Mouse (Mus musculus) forebrain, postnatal 0 days (tissue): ENCODE data around the gene Zdhhc8. TPM values are rescaled to one million over a fixed set of nuclear protein-coding genes. Genes with fewer than 3 reads are reported as not detected.
A peak's percentile ranks its signal among the peaks of the same experiment; 100 is the strongest.

ENCODE experiments used
- ATAC-seq: fragments of 200-750 bp; cut with Nextera tagmentation; 2 replicates; pipeline ENCODE4 v1.8.0; 2017; ENCODE audit warnings: mild to moderate bottlenecking, moderate library complexity
- DNase-seq: peaks from one replicate; pipeline ENCODE4 v3.0.0-alpha.2; 2015
- H3K27ac ChIP-seq: fragments of 300-500 bp; sonication (generic); 2 replicates; pipeline ENCODE4 v1.5.1; 2014; ENCODE audit warnings: low read depth, mild to moderate bottlenecking, antibody characterized with exemption, low read length, moderate library complexity, mixed read lengths
- H3K27me3 ChIP-seq: fragments of 300-500 bp; sonication (generic); 2 replicates; pipeline ENCODE4 v1.6.1; 2014; ENCODE audit warnings: mild to moderate bottlenecking, low read length, mixed read lengths; ENCODE audit not compliant: insufficient read depth
- H3K36me3 ChIP-seq: fragments of 300-500 bp; sonication (generic); 2 replicates; pipeline ENCODE4 v1.6.1; 2014; ENCODE audit warnings: mild to moderate bottlenecking, moderate library complexity; ENCODE audit not compliant: insufficient read depth
- H3K4me1 ChIP-seq: fragments of 300-500 bp; sonication (generic); 2 replicates; pipeline ENCODE4 v1.6.1; 2014; ENCODE audit warnings: antibody characterized with exemption; ENCODE audit not compliant: insufficient read depth
- H3K4me2 ChIP-seq: fragments of 300-500 bp; sonication (generic); 2 replicates; pipeline ENCODE4 v1.6.1; 2014; ENCODE audit warnings: low read depth, mild to moderate bottlenecking, moderate library complexity
- H3K4me3 ChIP-seq: fragments of 300-500 bp; sonication (generic); 2 replicates; pipeline ENCODE4 v1.5.1; 2014; ENCODE audit warnings: low read depth, low read length, mixed read lengths
- H3K9ac ChIP-seq: fragments of 300-500 bp; sonication (generic); 2 replicates; pipeline ENCODE4 v1.6.1; 2014; ENCODE audit warnings: mild to moderate bottlenecking
- H3K9me3 ChIP-seq: fragments of 300-500 bp; sonication (generic); 2 replicates; pipeline ENCODE4 v1.6.1; 2016; ENCODE audit warnings: low read length
- CTCF ChIP-seq: sonication (generic); IDR thresholded peaks from 2 replicates; pipeline ENCODE4 v1.5.1; 2016; ENCODE audit warnings: antibody characterized with exemption, control low read depth, low read depth
- WGBS: fragments of 180-500 bp; shearing (Covaris S2); extraction: QIAGEN DNeasy Blood & Tissue Kit; methylation state at CpG from one replicate; pipeline ENCODE4 v1.1.7; 2014; 5-methylcytosine and 5-hydroxymethylcytosine counted together
- polyA plus RNA-seq: library from polyadenylated mRNA; unstranded; fragments of >200 nt; fragmentation: Nextera tagmentation; extraction: Ambion mirVana; gene quantifications from 2 replicates; pipeline ENCODE4 v1.2.1, GENCODE M21; 2015
- total RNA-seq: library from RNA; depleted of rRNA; stranded (reverse); fragments of >200 nt; gene quantifications from 2 replicates; pipeline ENCODE4 v1.2.3, GENCODE M21; 2014

The Zdhhc8 gene
- total and polyA plus RNA-seq, 2 experiments from 2014 or later, result 17.9 to 35.5 TPM

- Histone ChIP-seq H3K9ac (peak overlapping the region; percentile 14; the same call in 1 of the 2 replicates), H3K4me2 (no peak overlapping the region), H3K9me3 (no peaks in the 10 kb centered on the region), H3K4me1 (peaks cover 19% of the 10 kb centered on the region), H3K27me3 (no peaks in the 10 kb centered on the region), H3K36me3 (no peaks in the 10 kb centered on the region), H3K4me3 (no peak overlapping the region), H3K27ac (no peak overlapping the region)
- DNase-seq (peak; percentile 96), ATAC-seq (peak; percentile 2; the same call in 1 of the 2 replicates)
- peak; percentile 99 for TF ChIP-seq CTCF
- WGBS, result 47% methylated on average over 10 of the region's 10 CpGs
These were observed 23.3 kb downstream of the Zdhhc8 start for GRCm38 (mm10) chr16:18211417-18212171.

- Histone ChIP-seq H3K27me3 (no peaks in the 10 kb centered on the region), H3K4me2 (no peak overlapping the region), H3K9ac (no peak overlapping the region), H3K4me3 (no peak overlapping the region), H3K9me3 (no peaks in the 10 kb centered on the region), H3K36me3 (no peaks in the 10 kb centered on the region), H3K27ac (no peak overlapping the region), H3K4me1 (peaks cover 19% of the 10 kb centered on the region)
- DNase-seq, result peak; percentile 72
- WGBS, result 29% methylated on average over 8 of the region's 8 CpGs
- ATAC-seq, result no peak
- peak; percentile 91 for TF ChIP-seq CTCF
These were observed 24.1 kb downstream of the Zdhhc8 start for GRCm38 (mm10) chr16:18210701-18211416.

GRCm38 (mm10) chr16:18203430-18204091 is 31.4 kb downstream of the Zdhhc8 start:
- Histone ChIP-seq H3K4me1 (no peaks in the 10 kb centered on the region), H3K4me3 (no peak overlapping the region), H3K9me3 (no peaks in the 10 kb centered on the region), H3K36me3 (no peaks in the 10 kb centered on the region), H3K9ac (no peak overlapping the region), H3K27ac (no peak overlapping the region), H3K4me2 (no peak overlapping the region), H3K27me3 (no peaks in the 10 kb centered on the region)
- DNase-seq (no peak), ATAC-seq (no peak)
- WGBS, result 56% methylated on average over 7 of the region's 7 CpGs
- no peak for TF ChIP-seq CTCF

- H3K4me1 ChIP-seq, result no peaks in the 10 kb centered on the region
- no peak overlapping the region for H3K27ac ChIP-seq
- H3K4me2 ChIP-seq, result no peak overlapping the region
- ATAC-seq, result no peak
- H3K4me3 ChIP-seq, result no peak overlapping the region
- WGBS, result 89% methylated on average over 1 of the region's 1 CpGs
- H3K9ac ChIP-seq, result no peak overlapping the region
- DNase-seq, result no peak
- TF ChIP-seq CTCF, result no peak
- no peaks in the 10 kb centered on the region for H3K9me3 ChIP-seq
- H3K36me3 ChIP-seq, result no peaks in the 10 kb centered on the region
- H3K27me3 ChIP-seq, result no peaks in the 10 kb centered on the region
These were observed 32.9 kb downstream of the Zdhhc8 start for GRCm38 (mm10) chr16:18202061-18202460.

- 53% methylated on average over 1 of the region's 1 CpGs for WGBS
- no peaks in the 10 kb centered on the region for H3K27me3 ChIP-seq
- no peak for TF ChIP-seq CTCF
- H3K9me3 ChIP-seq, result no peaks in the 10 kb centered on the region
- ATAC-seq (no peak), DNase-seq (no peak)
- no peak overlapping the region for H3K9ac ChIP-seq
- H3K36me3 ChIP-seq, result no peaks in the 10 kb centered on the region
- H3K4me2 ChIP-seq, result no peak overlapping the region
- H3K4me3 ChIP-seq, result no peak overlapping the region
- no peaks in the 10 kb centered on the region for H3K4me1 ChIP-seq
- no peak overlapping the region for H3K27ac ChIP-seq
These were observed 33.3 kb downstream of the Zdhhc8 start for GRCm38 (mm10) chr16:18201620-18202019.

GRCm38 (mm10) chr16:18200062-18200461 is 34.9 kb downstream of the Zdhhc8 start:
- Histone ChIP-seq H3K9me3 (no peaks in the 10 kb centered on the region), H3K4me2 (no peak overlapping the region), H3K27ac (no peak overlapping the region), H3K36me3 (no peaks in the 10 kb centered on the region), H3K9ac (no peak overlapping the region), H3K4me1 (no peaks in the 10 kb centered on the region), H3K27me3 (no peaks in the 10 kb centered on the region), H3K4me3 (no peak overlapping the region)
- ATAC-seq, result no peak
- WGBS, result 80% methylated on average over 2 of the region's 2 CpGs
- DNase-seq, result no peak
- no peak for TF ChIP-seq CTCF
